Mouse (Mus musculus) bone marrow macrophage, adult 2 months (primary cell): ENCODE data around the gene Pnrc2. TPM values are rescaled to one million over a fixed set of nuclear protein-coding genes. Genes with fewer than 3 reads are reported as not detected.

Experiments used
- H3K27ac ChIP-seq: 2 replicates; pipeline ENCODE4 v1.5.1; 2012; ENCODE audit warnings: low read depth, low read length; ENCODE audit not compliant: insufficient read depth
- H3K4me1 ChIP-seq: 2 replicates; pipeline ENCODE4 v1.6.1; 2012; ENCODE audit warnings: low read length; ENCODE audit not compliant: control insufficient read depth, insufficient read depth
- H3K4me3 ChIP-seq: 2 replicates; pipeline ENCODE4 v1.5.1; 2012; ENCODE audit warnings: mild to moderate bottlenecking, low read length, moderate library complexity; ENCODE audit not compliant: insufficient read depth
- CTCF ChIP-seq: IDR thresholded peaks from 2 replicates; pipeline ENCODE4 v1.5.1; 2012; ENCODE audit warnings: low read depth, mild to moderate bottlenecking, low read length, moderate library complexity
- POLR2A ChIP-seq: IDR thresholded peaks from 2 replicates; pipeline ENCODE4 v1.6.1; 2012; ENCODE audit warnings: mild to moderate bottlenecking, low read depth, low read length, borderline replicate concordance
- polyA plus RNA-seq: library from polyadenylated mRNA; stranded (reverse); fragments of >200 nt; gene quantifications from 2 replicates; pipeline ENCODE4 v1.2.4, GENCODE M21; 2012; ENCODE audit not compliant: missing spikeins, insufficient read depth, insufficient read length

Pnrc2 gene
- polyA plus RNA-seq, 1 experiment: 126 TPM

- TF ChIP-seq CTCF: no peak
- TF ChIP-seq POLR2A: no peak
- peaks cover 30% of the 10 kb centered on the region for H3K4me1 ChIP-seq
- H3K27ac ChIP-seq: no peak overlapping the region
- no peak overlapping the region for H3K4me3 ChIP-seq
These were observed 19.2 kb upstream of the Pnrc2 start for GRCm38 (mm10) chr4:135892884-135893283.

- H3K27ac ChIP-seq: no peak overlapping the region
- TF ChIP-seq CTCF (no peak), POLR2A (no peak)
These were observed 17.9 kb upstream of the Pnrc2 start for GRCm38 (mm10) chr4:135891539-135891938.

GRCm38 (mm10) chr4:135889884-135890283, 16.2 kb upstream of the Pnrc2 start:
- TF ChIP-seq POLR2A (no peak), CTCF (peak; percentile 90)
- peaks cover 9% of the 10 kb centered on the region for H3K4me1 ChIP-seq
- no peak overlapping the region for H3K4me3 ChIP-seq
- H3K27ac ChIP-seq: no peak overlapping the region

More at GRCm38 (mm10) chr4:135891539-135891938, 17.9 kb upstream of the Pnrc2 start:
- Histone ChIP-seq H3K4me3 (no peak overlapping the region), H3K4me1 (peaks cover 17% of the 10 kb centered on the region)

- no peak for TF ChIP-seq CTCF
- no peak for TF ChIP-seq POLR2A
- peaks cover 6% of the 10 kb centered on the region for H3K4me1 ChIP-seq
- no peak overlapping the region for H3K4me3 ChIP-seq
- no peak overlapping the region for H3K27ac ChIP-seq
These were observed 15.7 kb upstream of the Pnrc2 start for GRCm38 (mm10) chr4:135889146-135889883.

- no peak overlapping the region for H3K27ac ChIP-seq
- TF ChIP-seq POLR2A (no peak), CTCF (no peak)
- H3K4me3 ChIP-seq: no peak overlapping the region
- peaks cover 6% of the 10 kb centered on the region for H3K4me1 ChIP-seq
These were observed 14.9 kb upstream of the Pnrc2 start for GRCm38 (mm10) chr4:135888448-135889057.

- no peak overlapping the region for H3K4me3 ChIP-seq
These were observed 12.5 kb upstream of the Pnrc2 start for GRCm38 (mm10) chr4:135886184-135886583.

GRCm38 (mm10) chr4:135885676-135886075, 12.0 kb upstream of the Pnrc2 start:
- peaks cover 2% of the 10 kb centered on the region; the same call in 1 of the 2 replicates for H3K4me1 ChIP-seq
- no peak overlapping the region for H3K27ac ChIP-seq
- no peak overlapping the region for H3K4me3 ChIP-seq
- TF ChIP-seq CTCF (no peak), POLR2A (no peak)

More at GRCm38 (mm10) chr4:135886184-135886583, 12.5 kb upstream of the Pnrc2 start:
- peaks cover 2% of the 10 kb centered on the region; the same call in 1 of the 2 replicates for H3K4me1 ChIP-seq
- H3K27ac ChIP-seq: no peak overlapping the region
- TF ChIP-seq POLR2A (no peak), CTCF (no peak)

GRCm38 (mm10) chr4:135884531-135884930, 10.9 kb upstream of the Pnrc2 start:
- H3K4me1 ChIP-seq: peaks cover 2% of the 10 kb centered on the region; the same call in 1 of the 2 replicates
- H3K4me3 ChIP-seq: no peak overlapping the region
- H3K27ac ChIP-seq: no peak overlapping the region
- TF ChIP-seq POLR2A (no peak), CTCF (no peak)

GRCm38 (mm10) chr4:135883881-135884516, 10.3 kb upstream of the Pnrc2 start:
- Histone ChIP-seq H3K4me3 (no peak overlapping the region), H3K4me1 (peaks cover 2% of the 10 kb centered on the region; the same call in 1 of the 2 replicates), H3K27ac (no peak overlapping the region)
- no peak for TF ChIP-seq POLR2A
- TF ChIP-seq CTCF: no peak

- H3K4me1 ChIP-seq: peaks cover 2% of the 10 kb centered on the region; the same call in 1 of the 2 replicates
- no peak overlapping the region for H3K27ac ChIP-seq
- TF ChIP-seq POLR2A (no peak), CTCF (no peak)
- H3K4me3 ChIP-seq: no peak overlapping the region
These were observed 9.8 kb upstream of the Pnrc2 start for GRCm38 (mm10) chr4:135883401-135883851.
